Mouse (Mus musculus) thymus, adult 2 months (tissue): Measurements from ENCODE around the gene Sox11.

Source experiments
- CTCF ChIP-seq: fragments of 200-500 bp; IDR thresholded peaks from 2 replicates; pipeline ENCODE4 v1.5.1; 2012; ENCODE audit warnings: mild to moderate bottlenecking, control low read depth, low read length, moderate library complexity, borderline replicate concordance; ENCODE audit not compliant: control insufficient read depth, poor library complexity, insufficient read depth; ENCODE audit errors: extremely low read depth
- POLR2A ChIP-seq: fragments of 200-500 bp; IDR thresholded peaks from 2 replicates; pipeline ENCODE4 v1.6.1; 2012; ENCODE audit warnings: mild to moderate bottlenecking, low read length, control low read depth, moderate library complexity; ENCODE audit not compliant: control insufficient read depth, poor library complexity, insufficient read depth; ENCODE audit errors: extremely low read depth

DNA sequence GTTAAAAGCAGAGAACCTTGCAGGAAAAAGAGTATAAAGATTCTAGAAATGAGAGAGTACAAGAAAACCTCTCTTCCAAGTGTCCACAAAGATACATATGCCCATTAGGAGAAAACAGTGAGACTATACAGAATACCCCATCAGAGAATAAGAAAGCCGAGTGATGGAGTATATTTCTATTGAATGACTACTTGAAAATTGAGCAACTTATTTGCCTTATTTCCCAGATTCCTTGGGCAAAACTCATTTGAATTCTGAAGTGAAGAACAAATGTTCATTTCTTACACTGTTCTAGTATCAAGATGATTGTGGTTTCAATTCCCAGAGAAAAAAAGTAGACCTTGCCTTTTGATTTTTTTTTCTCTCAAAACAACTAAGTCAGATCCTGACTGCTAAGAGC lies 4.9 kb downstream of the Sox11 start:
- TF ChIP-seq CTCF: no peak
- TF ChIP-seq POLR2A: no peak
